Mouse (Mus musculus) olfactory bulb, adult 2 months (tissue): ENCODE measurements at regions not wholly inside any gene's neighbourhood (a gene's known extent, or its start where the extent isn't known, plus 50 kb on each side); places are given as distances from the start of the nearest gene placed in this dataset.

Source experiments
- H3K27ac ChIP-seq: fragments of 200-500 bp; 2 replicates; pipeline ENCODE4 v1.5.1; 2012; ENCODE audit warnings: low read depth, low read length; ENCODE audit not compliant: insufficient read depth
- H3K4me1 ChIP-seq: fragments of 200-500 bp; 2 replicates; pipeline ENCODE4 v1.6.1; 2012; ENCODE audit warnings: low read length; ENCODE audit not compliant: control insufficient read depth, insufficient read depth
- H3K4me3 ChIP-seq: fragments of 200-500 bp; 2 replicates; pipeline ENCODE4 v1.5.1; 2012; ENCODE audit warnings: mild to moderate bottlenecking, low read depth, low read length, moderate library complexity; ENCODE audit not compliant: insufficient read depth
- CTCF ChIP-seq: fragments of 200-500 bp; IDR thresholded peaks from 2 replicates; pipeline ENCODE4 v1.5.1; 2012; ENCODE audit warnings: low read depth, mild to moderate bottlenecking, low read length, moderate library complexity; ENCODE audit not compliant: insufficient read depth
- POLR2A ChIP-seq: fragments of 200-500 bp; IDR thresholded peaks from 2 replicates; pipeline ENCODE4 v1.6.1; 2012; ENCODE audit warnings: mild to moderate bottlenecking, low read depth, low read length, moderate library complexity; ENCODE audit not compliant: insufficient read depth
- WGBS: fragments of 180-500 bp; shearing (Covaris S2); methylation state at CpG from one replicate; pipeline ENCODE4 v1.1.7; 2018; 5-methylcytosine and 5-hydroxymethylcytosine counted together

DNA sequence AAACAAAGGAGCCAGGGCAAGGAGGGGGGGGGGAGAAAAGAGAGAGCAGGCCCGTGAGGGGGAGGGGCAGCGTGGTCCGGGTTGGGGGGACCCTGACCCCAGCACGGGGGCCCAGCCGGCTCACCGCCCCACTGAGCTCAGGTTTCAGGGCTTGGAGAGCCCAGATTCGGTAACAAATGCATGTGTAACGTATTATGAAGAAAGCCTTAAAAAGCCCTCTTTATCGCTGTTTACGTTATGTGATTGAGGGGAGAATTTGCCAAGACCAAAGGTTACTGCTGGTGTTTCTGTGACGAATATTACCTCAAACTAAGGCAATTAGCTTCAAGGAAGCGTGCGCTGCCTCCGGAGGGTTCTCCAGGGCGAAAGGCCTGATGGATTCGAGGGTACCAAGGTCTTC lies 54.2 kb downstream of the Barx1 start:
- 55% methylated on average over 16 of the region's 16 CpGs for WGBS
- no peak overlapping the region for H3K27ac ChIP-seq
- no peak for TF ChIP-seq POLR2A
- no peak for TF ChIP-seq CTCF
- H3K4me3 ChIP-seq = no peak overlapping the region
- H3K4me1 ChIP-seq = no peaks in the 10 kb centered on the region

GRCm38 (mm10) chr13:48717451-48717850 lies 54.7 kb downstream of the Barx1 start:
- H3K4me3 ChIP-seq = no peak overlapping the region
- 40% methylated on average over 10 of the region's 10 CpGs for WGBS
- TF ChIP-seq POLR2A (no peak), CTCF (no peak)
- no peak overlapping the region for H3K27ac ChIP-seq
- no peaks in the 10 kb centered on the region for H3K4me1 ChIP-seq

DNA sequence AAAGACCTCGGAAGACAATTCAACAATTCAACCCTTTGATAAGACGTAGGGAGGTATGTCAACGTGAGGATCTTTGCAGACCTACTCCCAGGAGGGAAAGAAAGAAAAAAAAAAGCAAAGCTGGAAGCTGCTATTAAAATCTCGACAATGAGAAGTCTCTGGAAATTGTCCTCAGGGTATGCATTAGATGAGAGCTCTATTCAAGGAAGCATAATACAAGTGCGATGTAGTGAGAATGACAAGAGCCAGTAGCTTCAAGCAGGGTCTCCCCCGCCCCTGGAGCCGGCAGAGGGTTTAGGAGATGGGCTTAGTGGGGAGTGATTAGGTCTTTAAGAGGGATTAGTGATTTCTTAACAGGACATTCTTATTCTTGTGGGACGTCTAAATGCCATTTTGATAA lies 60.9 kb downstream of the Barx1 start:
- Histone ChIP-seq H3K27ac (no peak overlapping the region), H3K4me1 (no peaks in the 10 kb centered on the region), H3K4me3 (no peak overlapping the region)
- 25% methylated on average over 8 of the region's 8 CpGs for WGBS
- TF ChIP-seq POLR2A (no peak), CTCF (no peak)

GRCm38 (mm10) chr13:48726430-48726829 lies 63.6 kb downstream of the Barx1 start:
- H3K4me1 ChIP-seq = peaks cover 4% of the 10 kb centered on the region
- WGBS = 43% methylated on average over 4 of the region's 4 CpGs
- no peak overlapping the region for H3K4me3 ChIP-seq
- H3K27ac ChIP-seq = no peak overlapping the region
- no peak for TF ChIP-seq POLR2A

GRCm38 (mm10) chr13:48731046-48731996 lies 68.5 kb downstream of the Barx1 start:
- no peak for TF ChIP-seq POLR2A
- TF ChIP-seq CTCF = no peak
- Histone ChIP-seq H3K4me3 (no peak overlapping the region), H3K4me1 (peaks cover 13% of the 10 kb centered on the region), H3K27ac (no peak overlapping the region)
- 6% methylated on average over 50 of the region's 51 CpGs for WGBS

DNA sequence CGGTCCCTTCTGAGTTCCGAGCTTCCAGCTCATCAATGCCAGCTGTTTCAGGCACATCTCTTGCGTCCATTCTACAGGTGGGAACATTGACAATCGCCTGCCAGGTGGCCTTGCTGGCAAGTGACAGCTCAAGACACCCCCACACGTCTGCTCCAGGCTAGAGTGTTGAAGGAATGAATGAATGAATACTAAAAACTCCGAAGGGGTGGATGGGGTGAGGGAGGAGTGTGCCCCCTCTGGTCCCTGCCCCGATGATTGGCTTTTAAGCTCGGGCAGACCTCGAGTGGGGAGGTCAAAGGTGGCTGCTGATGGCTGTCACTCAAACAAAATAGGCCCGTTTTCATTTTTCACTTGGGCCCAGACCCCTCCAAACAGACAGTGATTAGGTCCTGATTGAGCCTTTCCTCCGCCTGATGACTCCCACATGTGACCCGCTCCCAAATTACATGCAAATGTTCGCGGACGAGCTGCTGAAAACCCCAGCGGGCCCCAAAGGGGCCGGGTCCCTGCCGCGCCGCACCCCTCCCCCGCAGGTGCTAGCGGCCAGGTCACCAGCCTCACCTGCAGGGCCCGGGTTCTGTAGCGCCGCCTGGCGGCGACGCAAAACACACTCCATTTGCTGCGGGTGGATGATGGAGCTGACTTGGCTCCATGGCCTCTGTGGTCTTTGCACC lies 69.5 kb downstream of the Barx1 start:
- H3K27ac ChIP-seq = no peak overlapping the region
- WGBS = 5% methylated on average over 29 of the region's 29 CpGs
- peaks cover 13% of the 10 kb centered on the region for H3K4me1 ChIP-seq
- no peak overlapping the region for H3K4me3 ChIP-seq
- TF ChIP-seq CTCF = peak; percentile 50; the same call in 1 of the 2 replicates
- TF ChIP-seq POLR2A = no peak

DNA sequence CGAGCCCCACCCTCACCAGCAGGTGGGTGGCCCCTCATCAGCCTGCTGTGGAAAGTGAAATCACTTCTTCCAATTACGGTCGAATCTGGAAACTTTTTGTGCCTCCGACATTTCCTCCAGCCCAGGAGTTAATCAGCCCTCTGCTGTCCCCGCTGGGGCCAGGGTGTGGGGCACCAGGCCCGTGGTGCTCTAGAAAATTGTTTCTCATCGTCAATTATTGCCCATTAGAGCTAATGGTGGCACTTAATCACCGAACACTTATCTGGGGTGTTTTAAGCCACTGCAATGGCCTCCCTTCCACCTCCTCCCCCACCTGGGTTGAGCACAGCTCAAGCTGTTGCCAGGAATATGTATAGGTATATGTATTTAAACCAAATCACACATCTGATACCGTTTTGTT lies 72.2 kb downstream of the Barx1 start:
- no peak for TF ChIP-seq POLR2A
- no peak for TF ChIP-seq CTCF
- Histone ChIP-seq H3K4me3 (no peak overlapping the region), H3K27ac (no peak overlapping the region), H3K4me1 (peaks cover 13% of the 10 kb centered on the region)
- WGBS = 68% methylated on average over 9 of the region's 9 CpGs

- 50% methylated on average over 5 of the region's 5 CpGs for WGBS
These were observed 82.8 kb downstream of the Barx1 start for GRCm38 (mm10) chr13:48745566-48745965.

DNA sequence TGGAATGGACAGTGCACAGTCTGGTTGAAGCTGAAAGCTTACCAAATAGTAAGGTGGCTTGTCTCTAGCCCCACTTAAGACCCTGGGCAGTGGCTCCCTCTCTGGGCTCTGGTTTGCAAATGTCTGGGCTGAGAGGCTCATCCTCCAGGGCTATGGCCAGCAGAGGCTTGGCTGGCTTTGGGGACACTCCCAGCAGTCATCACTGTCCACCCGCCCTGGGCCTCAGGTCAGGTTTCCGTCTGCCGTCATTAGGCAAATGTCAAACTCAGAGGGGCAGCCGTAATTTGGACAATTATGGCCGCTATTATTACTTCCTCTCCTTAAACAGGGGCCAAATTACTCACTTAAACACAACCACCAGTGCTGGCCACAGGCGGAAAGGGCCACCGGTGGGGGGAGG lies 83.5 kb downstream of the Barx1 start:
- no peak overlapping the region for H3K27ac ChIP-seq
- TF ChIP-seq CTCF (no peak), POLR2A (no peak)
- no peaks in the 10 kb centered on the region for H3K4me1 ChIP-seq
- 48% methylated on average over 7 of the region's 7 CpGs for WGBS
- H3K4me3 ChIP-seq = no peak overlapping the region

More at GRCm38 (mm10) chr13:48745566-48745965, 82.8 kb downstream of the Barx1 start:
- Histone ChIP-seq H3K27ac (no peak overlapping the region), H3K4me3 (no peak overlapping the region), H3K4me1 (no peaks in the 10 kb centered on the region)
- TF ChIP-seq POLR2A (no peak), CTCF (no peak)
